Mouse (Mus musculus) liver, embryonic 14.5 days (tissue): ENCODE results near the gene Sec23ip.

ENCODE experiments used
- CTCF ChIP-seq: IDR thresholded peaks from 2 replicates; pipeline ENCODE4 v1.5.1; 2016; ENCODE audit warnings: antibody characterized with exemption, low read depth, control low read depth
- EP300 ChIP-seq: IDR thresholded peaks from 2 replicates; pipeline ENCODE4 v1.6.1; 2016; ENCODE audit warnings: antibody characterized with exemption, low read depth

GRCm38 (mm10) chr7:128766696-128767095, 22.0 kb downstream of the Sec23ip start:
- TF ChIP-seq EP300 = no peak
- no peak for TF ChIP-seq CTCF
